Mouse (Mus musculus): ENCODE results near the gene Tac2. TPM values are rescaled to one million over a fixed set of nuclear protein-coding genes. Genes with fewer than 3 reads are reported as not detected.

Gene Tac2
- polyA plus RNA-seq, 1 experiment from 2014 or later = not detected

GRCm38 (mm10) chr10:127730933-127731310 is 6.6 kb downstream of the Tac2 start:
- Histone ChIP-seq H3K27ac (peak overlapping the region; percentile 43; the same call in 1 of the 2 replicates), H3K4me3 (no peak overlapping the region), H3K9ac (no peak overlapping the region), H3K36me3 (replicated peaks) (no peaks in the 10 kb centered on the region), H3K4me1 (peaks cover 13% of the 10 kb centered on the region), H3K4me2 (no peak overlapping the region), H3K9me3 (no peaks in the 10 kb centered on the region), H3K27me3 (replicated peaks) (peaks cover 4% of the 10 kb centered on the region)
- no peak for ATAC-seq (replicated peaks)
- 14% methylated on average over 9 of the region's 9 CpGs for WGBS

DNA sequence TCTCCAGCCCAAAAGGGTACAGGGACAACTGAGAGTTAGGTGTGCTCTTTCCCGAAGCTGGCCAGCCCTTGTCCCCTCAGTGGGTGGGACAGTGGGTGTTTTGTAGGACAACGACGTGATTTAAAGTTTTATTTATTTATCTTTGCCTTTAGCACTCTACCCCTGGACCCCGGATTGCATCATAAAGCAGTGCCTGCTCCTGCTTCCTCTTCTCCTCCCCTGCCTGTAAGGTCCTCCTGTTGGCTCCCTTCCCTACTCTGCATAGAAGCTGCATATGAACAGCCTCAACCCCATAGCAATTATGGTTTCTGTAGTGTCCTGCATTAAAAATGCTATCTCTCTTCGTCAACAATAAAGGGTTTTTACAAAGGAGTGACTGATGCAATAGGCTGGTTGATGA is 7.1 kb downstream of the Tac2 start:
- no peak overlapping the region for H3K4me3 ChIP-seq
- H3K27ac ChIP-seq = no peak overlapping the region
- H3K9me3 ChIP-seq = no peaks in the 10 kb centered on the region
- peaks cover 13% of the 10 kb centered on the region for H3K4me1 ChIP-seq
- peaks cover 4% of the 10 kb centered on the region for H3K27me3 ChIP-seq (replicated peaks)
- H3K4me2 ChIP-seq = no peak overlapping the region
- no peaks in the 10 kb centered on the region for H3K36me3 ChIP-seq (replicated peaks)
- no peak for ATAC-seq (replicated peaks)
- no peak overlapping the region for H3K9ac ChIP-seq
- WGBS = 37% methylated on average over 5 of the region's 5 CpGs

DNA sequence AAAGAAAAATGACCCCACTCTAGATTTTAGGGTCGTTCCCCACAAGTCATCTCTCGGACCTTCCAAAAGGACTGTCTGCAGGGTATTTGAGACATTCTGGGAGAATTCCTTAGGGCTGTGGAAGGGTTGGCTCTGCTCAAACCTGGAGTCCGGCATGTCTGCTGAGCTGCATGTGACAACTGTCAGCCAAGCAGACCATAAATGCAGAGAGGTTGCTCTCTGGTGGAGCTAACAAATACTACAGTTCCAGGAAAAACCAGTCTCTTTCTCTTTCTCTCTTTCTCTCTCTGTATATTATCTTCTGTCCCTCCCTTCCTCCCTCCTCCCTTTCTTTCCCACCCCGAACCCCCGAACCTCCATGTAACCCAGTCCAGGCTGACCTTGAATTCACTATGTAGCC is 10.2 kb downstream of the Tac2 start:
- Histone ChIP-seq H3K36me3 (replicated peaks) (no peaks in the 10 kb centered on the region), H3K4me1 (peaks cover 18% of the 10 kb centered on the region), H3K27ac (no peak overlapping the region), H3K9ac (no peak overlapping the region), H3K27me3 (replicated peaks) (peaks cover 4% of the 10 kb centered on the region; the same call in 1 of the 2 replicates), H3K4me3 (no peak overlapping the region), H3K9me3 (no peaks in the 10 kb centered on the region), H3K4me2 (no peak overlapping the region)
- ATAC-seq (replicated peaks) = no peak
- 44% methylated on average over 5 of the region's 5 CpGs for whole genome bisulfite sequencing

- WGBS = 88% methylated on average over 2 of the region's 2 CpGs
- no peaks in the 10 kb centered on the region for H3K36me3 ChIP-seq (replicated peaks)
- H3K9ac ChIP-seq = no peak overlapping the region
Observed at GRCm38 (mm10) chr10:127736266-127736665, 12.0 kb downstream of the Tac2 start.

GRCm38 (mm10) chr10:127736916-127737315 is 12.6 kb downstream of the Tac2 start:
- 78% methylated on average over 4 of the region's 4 CpGs for WGBS
- Histone ChIP-seq H3K4me2 (no peak overlapping the region), H3K36me3 (replicated peaks) (peaks cover 2% of the 10 kb centered on the region; the same call in 1 of the 2 replicates), H3K4me1 (peaks cover 15% of the 10 kb centered on the region), H3K9me3 (no peaks in the 10 kb centered on the region), H3K27me3 (replicated peaks) (peaks cover 4% of the 10 kb centered on the region; the same call in 1 of the 2 replicates), H3K4me3 (no peak overlapping the region), H3K27ac (no peak overlapping the region), H3K9ac (no peak overlapping the region)
- no peak for ATAC-seq (replicated peaks)

More at GRCm38 (mm10) chr10:127736266-127736665, 12.0 kb downstream of the Tac2 start:
- Histone ChIP-seq H3K27ac (no peak overlapping the region), H3K4me2 (no peak overlapping the region), H3K9me3 (no peaks in the 10 kb centered on the region), H3K4me1 (peaks cover 18% of the 10 kb centered on the region), H3K27me3 (replicated peaks) (peaks cover 4% of the 10 kb centered on the region; the same call in 1 of the 2 replicates), H3K4me3 (no peak overlapping the region)
- no peak for ATAC-seq (replicated peaks)

- Histone ChIP-seq H3K36me3 (replicated peaks) (peaks cover 9% of the 10 kb centered on the region; the same call in 1 of the 2 replicates), H3K4me1 (peaks cover 15% of the 10 kb centered on the region), H3K4me3 (no peak overlapping the region), H3K4me2 (no peak overlapping the region), H3K27ac (no peak overlapping the region), H3K9ac (no peak overlapping the region), H3K27me3 (replicated peaks) (peaks cover under 1% of the 10 kb centered on the region; the same call in 1 of the 2 replicates), H3K9me3 (no peaks in the 10 kb centered on the region)
- WGBS = 18% methylated on average over 2 of the region's 2 CpGs
- no peak for ATAC-seq (replicated peaks)
Observed at GRCm38 (mm10) chr10:127737552-127737951, 13.3 kb downstream of the Tac2 start.

DNA sequence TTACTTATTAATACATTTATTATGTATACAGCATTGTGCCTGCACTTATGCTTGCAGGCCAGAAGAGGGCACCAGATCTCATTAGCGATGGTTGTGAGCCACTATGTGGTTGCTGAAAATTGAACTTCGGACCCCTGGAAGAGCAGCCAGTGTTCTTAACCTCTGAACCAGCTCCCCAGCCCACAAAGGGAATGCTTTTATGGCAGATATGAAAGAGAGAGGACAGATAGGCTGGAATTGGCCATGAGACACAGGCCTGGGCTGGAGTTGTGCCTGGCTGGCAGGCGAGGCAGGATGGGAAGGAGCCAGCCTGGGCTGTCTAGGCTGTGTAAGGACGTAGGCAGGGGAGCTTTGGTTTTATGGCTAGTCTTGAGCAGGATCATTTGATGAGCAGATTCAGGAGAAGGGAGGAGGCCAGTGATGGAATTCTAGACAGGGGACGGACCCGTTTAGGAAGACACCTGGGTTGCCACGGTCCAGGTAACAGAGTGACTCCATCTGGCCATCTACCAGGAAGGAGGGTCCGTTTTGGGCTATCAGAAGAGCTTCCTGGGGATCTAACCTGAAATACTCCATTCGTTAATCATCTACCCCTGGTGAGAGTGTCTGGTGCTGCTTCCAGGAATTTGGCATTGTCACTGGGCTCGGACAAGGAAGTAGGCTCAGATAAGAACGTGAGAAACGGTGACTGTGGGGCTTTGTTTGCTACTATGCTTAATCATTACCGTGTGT is 14.0 kb downstream of the Tac2 start:
- Histone ChIP-seq H3K27me3 (replicated peaks) (no peaks in the 10 kb centered on the region), H3K27ac (no peak overlapping the region), H3K9ac (no peak overlapping the region), H3K4me3 (peak overlapping the region; percentile 86; the same call in 1 of the 2 replicates), H3K9me3 (no peaks in the 10 kb centered on the region), H3K4me2 (no peak overlapping the region), H3K4me1 (peaks cover 15% of the 10 kb centered on the region), H3K36me3 (replicated peaks) (peaks cover 16% of the 10 kb centered on the region)
- ATAC-seq (replicated peaks) = no peak
- WGBS = 56% methylated on average over 13 of the region's 13 CpGs

- H3K27ac ChIP-seq = peak within 1 kb of the TSS; percentile 80
- 2% methylated on average over 47 of the region's 61 CpGs for WGBS
- no peaks in the 10 kb centered on the region for H3K9me3 ChIP-seq
- H3K9ac ChIP-seq = peak within 1 kb of the TSS; percentile 92
- no peaks in the 10 kb centered on the region for H3K27me3 ChIP-seq (replicated peaks)
- H3K4me3 ChIP-seq = peak within 1 kb of the TSS; percentile 86
- H3K36me3 ChIP-seq (replicated peaks) = peaks cover 25% of the 10 kb centered on the region
- peaks cover 15% of the 10 kb centered on the region for H3K4me1 ChIP-seq
- H3K4me2 ChIP-seq = peak within 1 kb of the TSS; percentile 52
- peak; percentile 87 for ATAC-seq (replicated peaks)
Observed at GRCm38 (mm10) chr10:127739083-127739660, 14.9 kb downstream of the Tac2 start, which contains the start of gene Zbtb39. TSS of gene Zbtb39 (plus strand) at chr10:127739538.

DNA sequence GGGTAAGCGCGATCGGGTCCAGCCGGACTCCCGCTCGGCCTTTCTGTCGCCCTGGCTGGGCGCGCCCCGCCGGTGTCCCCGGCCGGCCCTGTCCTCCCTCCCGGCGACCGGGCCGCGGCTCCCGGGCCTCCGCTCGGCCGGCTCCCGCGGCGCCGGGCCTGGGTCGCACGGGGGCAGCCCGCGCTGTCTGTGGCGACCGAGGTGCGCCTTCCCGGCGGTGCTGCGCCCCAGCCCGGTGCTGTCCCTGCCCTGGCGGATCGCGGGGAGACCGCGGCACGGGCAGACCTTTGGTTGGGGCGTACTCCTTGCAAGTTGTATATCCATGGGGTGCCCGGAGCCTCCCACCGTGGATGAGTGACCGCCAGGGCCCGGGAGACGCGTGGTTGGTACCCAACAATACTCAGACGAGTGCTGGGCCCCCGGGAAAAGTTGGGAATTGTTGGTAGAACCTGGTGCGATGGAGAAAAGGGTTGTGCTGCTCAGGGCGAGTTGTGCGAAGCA is 15.4 kb downstream of the Tac2 start:
- Histone ChIP-seq H3K9me3 (no peaks in the 10 kb centered on the region), H3K4me2 (peak overlapping the region; percentile 52), H3K27me3 (replicated peaks) (no peaks in the 10 kb centered on the region), H3K36me3 (replicated peaks) (peaks cover 30% of the 10 kb centered on the region), H3K4me1 (peaks cover 15% of the 10 kb centered on the region), H3K27ac (peak overlapping the region; percentile 80), H3K9ac (peak overlapping the region; percentile 92), H3K4me3 (peak overlapping the region; percentile 86)
- WGBS = under 1% methylated on average over 48 of the region's 55 CpGs
- peak; percentile 74 for ATAC-seq (replicated peaks)

DNA sequence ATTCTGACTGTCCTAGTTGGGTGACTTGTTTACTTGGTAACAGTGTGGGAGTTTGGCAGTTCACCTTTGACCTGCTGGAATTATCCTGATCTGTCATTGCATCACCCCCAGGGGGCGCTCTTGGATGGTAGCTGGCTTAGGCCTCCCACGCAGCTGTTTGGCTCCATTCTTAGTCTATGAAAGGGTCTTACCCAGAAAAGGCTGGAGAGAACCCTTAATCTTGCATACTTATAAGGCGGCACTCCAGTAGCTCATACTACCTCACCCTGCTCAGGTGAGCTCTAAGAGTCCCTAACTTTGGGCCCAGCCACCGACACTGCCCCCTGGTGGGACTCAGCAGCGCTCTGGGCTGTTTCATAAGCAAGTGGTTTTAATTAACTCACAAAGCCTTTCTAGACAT is 20.4 kb downstream of the Tac2 start:
- no peak overlapping the region for H3K9ac ChIP-seq
- peaks cover 14% of the 10 kb centered on the region for H3K4me1 ChIP-seq
- 61% methylated on average over 5 of the region's 5 CpGs for WGBS
- no peak overlapping the region for H3K27ac ChIP-seq
- no peak overlapping the region for H3K4me3 ChIP-seq
- H3K36me3 ChIP-seq (replicated peaks) = peaks cover 41% of the 10 kb centered on the region
- H3K27me3 ChIP-seq (replicated peaks) = no peaks in the 10 kb centered on the region
- H3K4me2 ChIP-seq = no peak overlapping the region
- H3K9me3 ChIP-seq = no peaks in the 10 kb centered on the region
- ATAC-seq (replicated peaks) = no peak

DNA sequence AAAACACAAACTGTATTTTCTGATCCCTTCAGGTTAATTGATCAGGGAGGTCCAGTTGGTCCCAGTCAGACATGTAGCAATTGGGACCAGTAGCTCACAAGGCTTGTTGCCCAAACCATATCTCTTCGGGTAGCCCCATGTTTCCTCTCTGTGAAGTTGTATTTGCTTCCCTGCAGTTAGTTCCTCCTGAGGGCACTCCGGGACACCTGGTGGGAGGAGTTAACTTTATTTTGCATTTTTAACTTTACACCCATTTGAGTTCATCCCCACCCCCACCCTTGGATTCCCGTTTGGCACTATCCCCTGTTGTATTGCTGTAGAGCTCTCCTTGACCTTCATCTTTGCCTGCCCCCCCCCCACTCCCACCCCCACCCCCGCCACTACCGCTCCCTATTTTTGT is 21.6 kb downstream of the Tac2 start:
- H3K27me3 ChIP-seq (replicated peaks) = no peaks in the 10 kb centered on the region
- H3K4me1 ChIP-seq = 0 out of 2 replicates have a peak, but pooled peaks cover 5% of the 10 kb centered on the region
- peaks cover 41% of the 10 kb centered on the region for H3K36me3 ChIP-seq (replicated peaks)
- H3K4me3 ChIP-seq = no peak overlapping the region
- ATAC-seq (replicated peaks) = no peak
- H3K9me3 ChIP-seq = no peaks in the 10 kb centered on the region
- no peak overlapping the region for H3K4me2 ChIP-seq
- H3K9ac ChIP-seq = no peak overlapping the region
- WGBS = 74% methylated on average over 5 of the region's 5 CpGs
- H3K27ac ChIP-seq = no peak overlapping the region

DNA sequence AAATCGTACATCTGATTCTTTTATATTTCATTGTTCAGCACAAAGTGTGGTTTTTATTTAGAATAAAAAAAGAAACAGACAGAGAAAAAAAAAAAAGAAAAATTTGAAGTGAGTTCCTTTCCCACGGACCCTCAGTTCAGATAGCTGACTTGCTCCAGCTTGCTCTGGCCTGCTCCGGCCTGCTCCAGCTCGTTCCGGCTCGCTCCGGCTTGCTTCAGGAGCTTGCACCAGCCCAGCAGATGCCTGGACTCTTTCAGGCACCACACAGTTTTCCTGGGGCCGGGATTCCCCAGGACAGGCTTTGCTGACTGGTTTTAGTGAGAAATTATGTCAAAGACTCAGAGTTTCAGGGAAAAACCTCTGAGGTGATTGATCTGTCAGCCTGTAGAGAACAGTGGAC is 23.0 kb downstream of the Tac2 start:
- no peaks in the 10 kb centered on the region for H3K27me3 ChIP-seq (replicated peaks)
- peaks cover 35% of the 10 kb centered on the region for H3K36me3 ChIP-seq (replicated peaks)
- no peak overlapping the region for H3K27ac ChIP-seq
- H3K9me3 ChIP-seq = no peaks in the 10 kb centered on the region
- H3K4me3 ChIP-seq = no peak overlapping the region
- H3K4me2 ChIP-seq = no peak overlapping the region
- no peak overlapping the region for H3K9ac ChIP-seq
- H3K4me1 ChIP-seq = 0 out of 2 replicates have a peak, but pooled peaks cover 5% of the 10 kb centered on the region
- ATAC-seq (replicated peaks) = no peak
- 93% methylated on average over 8 of the region's 8 CpGs for WGBS

All from midbrain, embryonic 15.5 days (tissue).